Mouse (Mus musculus) small intestine, adult 2 months (tissue): ENCODE measurements around the gene Gm21983.
A peak's percentile ranks its signal among the peaks of the same experiment; 100 is the strongest.

Experiments used
- CTCF ChIP-seq: fragments of 200-500 bp; IDR thresholded peaks from 2 replicates; pipeline ENCODE4 v1.5.1; 2012; ENCODE audit warnings: low read depth, mild to moderate bottlenecking, control low read depth, inconsistent platforms, low read length, moderate library complexity, mixed read lengths; ENCODE audit not compliant: insufficient replicate concordance, insufficient read length; ENCODE audit errors: extremely low read depth
- POLR2A ChIP-seq: fragments of 200-500 bp; IDR thresholded peaks from 2 replicates; pipeline ENCODE4 v1.6.1; 2012; ENCODE audit warnings: low read depth, mild to moderate bottlenecking, control low read depth, inconsistent platforms, low read length, moderate library complexity

- TF ChIP-seq CTCF (peak; percentile 92), POLR2A (no peak)
These were observed 21.0 kb downstream of the Gm21983 start for GRCm38 (mm10) chr7:27159882-27160281.
